Comparison of ENCODE assay signal across 20 mouse cellular contexts in the genomic region with DNA sequence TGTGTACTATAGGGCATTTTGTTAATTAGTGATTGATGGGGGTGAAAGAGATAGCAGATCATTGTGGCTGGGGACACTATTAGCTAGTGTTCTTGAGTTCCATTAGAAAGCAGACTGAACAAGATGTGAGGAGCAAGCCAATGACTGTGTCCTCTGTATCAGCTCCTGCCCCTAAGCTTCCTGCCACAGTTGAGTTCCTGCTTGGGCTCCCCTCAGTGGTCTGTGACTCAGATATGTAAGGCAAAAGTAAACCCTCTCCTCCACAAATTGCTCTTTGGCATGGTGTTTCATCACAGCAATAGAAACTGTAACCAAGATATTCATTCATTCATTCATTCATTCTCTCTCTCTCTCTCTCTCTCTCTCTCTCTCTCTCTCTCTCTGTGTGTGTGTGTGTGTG.
DNase-seq lines count a peak whose midpoint lies in the region; ATAC-seq and TF ChIP-seq lines count a peak whose summit lies in the region.
"Had no signal": no experiment of that assay in that cellular context is flagged by ENCODE, and none has a peak within 500 bp of the region (broad histone marks: within the 10 kb centered on the region; RNA-seq: fewer than 3 reads in every experiment).

No protein-coding gene starts in this region.

- no peak overlapping the region for H3K4me3 ChIP-seq in lung, postnatal 0 days (ENCODE audit: low read depth, low read length)
- no peak overlapping the region for H3K4me3 ChIP-seq in liver, embryonic 11.5 days (ENCODE audit: low read depth, low read length)
- H3K4me3 ChIP-seq: embryonic facial prominence, embryonic 10.5 days; embryonic facial prominence, embryonic 12.5 days; forebrain, embryonic 12.5 days had no signal

- no peak overlapping the region for H3K27ac ChIP-seq in lung, postnatal 0 days (ENCODE audit: low read length)
- H3K27ac ChIP-seq in liver, embryonic 11.5 days (ENCODE audit: low read depth, low read length), result no peak overlapping the region
- H3K27ac ChIP-seq: embryonic facial prominence, embryonic 10.5 days; embryonic facial prominence, embryonic 12.5 days; forebrain, embryonic 12.5 days had no signal

- H3K9ac ChIP-seq in lung, postnatal 0 days (replicated peaks; ENCODE audit: low read depth), result no peak overlapping the region
- H3K9ac ChIP-seq in liver, embryonic 11.5 days (ENCODE audit: low read depth, low read length), result no peak overlapping the region
- H3K9ac ChIP-seq: embryonic facial prominence, embryonic 12.5 days; forebrain, embryonic 12.5 days had no signal

- peak; percentile 74 for DNase-seq in 416B (ENCODE audit: low read depth)
- peak; percentile 33 for DNase-seq in induced T-regulatory cell, adult 2 months (ENCODE audit: low read depth)
- no peak for DNase-seq in kidney, postnatal 4 days
- no peak for DNase-seq in lung, postnatal 0 days (ENCODE audit: low spot score)
- no peak for DNase-seq in liver, embryonic 11.5 days (ENCODE audit: low spot score)
- DNase-seq: adrenal gland, adult 2 months; adrenal gland, postnatal 10 days; adrenal gland, postnatal 25 days; cerebellum, adult 11 months; cerebellum, adult 18-20 months; cerebellum, adult 8-10 months; cerebellum, adult 9-11 months; cerebellum, postnatal 14 days; cerebellum, postnatal 36 days had no signal

- H3K4me1 ChIP-seq in lung, postnatal 0 days (ENCODE audit: insufficient read depth, low read depth, low read length), result no peaks in the 10 kb centered on the region
- H3K4me1 ChIP-seq in liver, embryonic 11.5 days (replicated peaks; ENCODE audit: control insufficient read depth, insufficient read depth, low read length), result no peaks in the 10 kb centered on the region
- H3K4me1 ChIP-seq: embryonic facial prominence, embryonic 10.5 days; embryonic facial prominence, embryonic 12.5 days; forebrain, embryonic 12.5 days had no signal

- no peak overlapping the region for H3K4me2 ChIP-seq in lung, postnatal 0 days (replicated peaks; ENCODE audit: low read depth, low read length)
- H3K4me2 ChIP-seq in liver, embryonic 11.5 days, result no peak overlapping the region
- H3K4me2 ChIP-seq: embryonic facial prominence, embryonic 12.5 days; forebrain, embryonic 12.5 days had no signal

- no peaks in the 10 kb centered on the region for H3K27me3 ChIP-seq in lung, postnatal 0 days (replicated peaks; ENCODE audit: insufficient read depth, low read length)
- no peaks in the 10 kb centered on the region for H3K27me3 ChIP-seq in liver, embryonic 11.5 days (replicated peaks; ENCODE audit: control insufficient read depth, insufficient read depth, low read length)
- H3K27me3 ChIP-seq: embryonic facial prominence, embryonic 12.5 days; forebrain, embryonic 12.5 days had no signal

- no peak for TF ChIP-seq EP300 in lung, postnatal 0 days (IDR thresholded peaks at IDR 0.05)

- no peaks in the 10 kb centered on the region for H3K36me3 ChIP-seq in lung, postnatal 0 days (ENCODE audit: insufficient read depth, low read length)
- no peaks in the 10 kb centered on the region for H3K36me3 ChIP-seq in liver, embryonic 11.5 days (ENCODE audit: control insufficient read depth, insufficient read depth, low read length)
- H3K36me3 ChIP-seq: embryonic facial prominence, embryonic 10.5 days; embryonic facial prominence, embryonic 12.5 days; forebrain, embryonic 12.5 days had no signal

- no peak for TF ChIP-seq CTCF in lung, postnatal 0 days (IDR thresholded peaks at IDR 0.05)

- no peaks in the 10 kb centered on the region for H3K9me3 ChIP-seq in lung, postnatal 0 days (ENCODE audit: low read length)
- H3K9me3 ChIP-seq in liver, embryonic 11.5 days (ENCODE audit: control insufficient read depth, low read length), result no peaks in the 10 kb centered on the region
- H3K9me3 ChIP-seq: embryonic facial prominence, embryonic 10.5 days; embryonic facial prominence, embryonic 12.5 days; forebrain, embryonic 12.5 days had no signal

- ATAC-seq in CD4-positive, CD25-positive, alpha-beta regulatory T cell, adult 4 months, result peak; percentile 56
- no peak for ATAC-seq in lung, postnatal 0 days
- ATAC-seq in liver, embryonic 11.5 days (replicated peaks; ENCODE audit: low FRiP score), result no peak
- ATAC-seq: forebrain, embryonic 14.5 days; forebrain, embryonic 16.5 days had no signal

Comparison
In these comparisons a context has a peak if more than half of its experiments do, and no peak if none do; other contexts are left out.
1. DNase-seq: peak in 416B (single experiment) and induced T-regulatory cell, adult 2 months (single experiment); none in kidney, postnatal 4 days (0 of 2), lung, postnatal 0 days (single experiment) and liver, embryonic 11.5 days (single experiment).